Mouse (Mus musculus) cerebellum, postnatal 36 days (tissue): ENCODE measurements at regions not wholly inside any gene's neighbourhood (a gene's known extent, or its start where the extent isn't known, plus 50 kb on each side); places are given as distances from the start of the nearest gene placed in this dataset.

Experiments
- DNase-seq, 2 experiments: peaks; one replicate each; pipeline ENCODE4 v3.0.0; 2021 to 2022; ENCODE audit warnings: mixed read lengths in 2 of 2

DNA sequence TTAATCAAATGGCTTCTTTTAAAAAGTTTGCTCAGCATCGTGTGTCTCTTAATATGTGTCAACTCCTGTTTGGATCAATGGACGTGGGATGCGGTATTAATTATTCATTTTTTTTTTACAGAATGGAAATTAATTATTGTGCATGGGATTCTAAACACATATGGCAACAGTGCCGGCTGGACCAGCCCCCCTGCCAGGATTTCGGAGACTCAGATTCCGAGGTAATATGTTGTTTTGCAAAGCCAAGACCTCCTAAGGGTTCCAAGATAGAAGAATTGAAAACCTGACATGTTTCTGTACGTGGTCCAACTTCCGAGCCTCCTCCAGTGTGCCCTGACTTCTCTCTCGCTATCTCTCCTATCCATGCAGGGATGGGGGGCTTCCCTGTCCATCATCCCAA lies 170.4 kb downstream of the 3110018I06Rik start:
- no peak for DNase-seq

DNA sequence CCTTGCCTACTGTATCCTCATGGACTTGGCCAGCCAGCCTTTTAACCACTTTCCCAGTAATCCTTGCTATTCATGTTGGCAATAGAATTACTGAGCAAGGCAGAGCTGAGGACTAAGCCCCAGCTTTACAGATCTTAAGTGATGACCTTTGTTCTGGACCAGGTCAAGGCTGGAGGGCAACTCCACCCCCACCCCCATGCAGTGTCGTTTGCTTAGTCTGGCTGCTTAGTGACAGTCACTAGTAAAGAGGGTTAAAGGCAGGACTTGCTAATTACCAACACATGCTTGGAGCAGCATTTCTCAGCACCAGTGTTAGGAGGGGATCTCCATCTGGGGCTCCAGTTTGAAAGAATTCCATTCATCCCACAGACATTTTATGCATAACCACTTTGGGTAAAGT lies 174.2 kb downstream of the 3110018I06Rik start:
- no peak for DNase-seq

DNA sequence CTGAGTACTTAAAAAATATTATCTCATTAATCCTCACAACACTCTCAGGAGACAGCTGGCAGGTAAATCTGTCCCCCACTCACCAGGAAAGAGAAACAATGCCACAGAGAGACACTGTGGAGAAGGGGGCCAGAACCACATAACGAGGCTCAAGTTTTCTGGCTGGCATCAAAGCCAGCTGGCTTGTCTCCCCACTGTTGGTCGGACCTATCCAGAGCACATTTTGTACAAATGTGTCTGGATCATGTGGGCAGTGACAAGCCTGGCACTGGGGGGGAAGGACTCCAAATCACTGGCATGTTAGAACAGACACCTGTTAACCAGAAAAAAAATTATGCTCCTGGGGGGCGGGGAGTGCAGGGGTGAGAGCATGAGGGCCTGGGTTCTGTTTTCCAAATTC lies 179.4 kb downstream of the 3110018I06Rik start:
- DNase-seq, result no peak

DNA sequence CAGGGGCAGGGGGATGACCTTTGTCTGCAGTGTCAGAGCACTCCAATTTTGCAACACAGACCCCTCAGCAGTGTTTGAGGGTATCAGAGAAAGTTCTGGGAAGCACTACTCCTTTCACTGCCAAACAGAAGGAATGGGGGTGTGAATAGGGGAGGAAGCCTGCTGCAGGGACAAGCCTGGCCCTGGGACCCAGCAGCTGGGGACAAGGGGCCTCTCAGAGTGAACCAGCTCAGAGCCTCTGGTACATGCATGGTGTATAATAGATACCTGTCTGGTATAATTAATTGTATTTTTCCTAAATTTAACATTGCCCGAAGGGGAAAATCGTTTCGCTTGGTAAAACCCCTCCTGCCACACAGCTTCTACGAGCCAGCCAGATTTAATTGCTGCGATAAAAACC lies 180.6 kb downstream of the 3110018I06Rik start:
- DNase-seq, result no peak

DNA sequence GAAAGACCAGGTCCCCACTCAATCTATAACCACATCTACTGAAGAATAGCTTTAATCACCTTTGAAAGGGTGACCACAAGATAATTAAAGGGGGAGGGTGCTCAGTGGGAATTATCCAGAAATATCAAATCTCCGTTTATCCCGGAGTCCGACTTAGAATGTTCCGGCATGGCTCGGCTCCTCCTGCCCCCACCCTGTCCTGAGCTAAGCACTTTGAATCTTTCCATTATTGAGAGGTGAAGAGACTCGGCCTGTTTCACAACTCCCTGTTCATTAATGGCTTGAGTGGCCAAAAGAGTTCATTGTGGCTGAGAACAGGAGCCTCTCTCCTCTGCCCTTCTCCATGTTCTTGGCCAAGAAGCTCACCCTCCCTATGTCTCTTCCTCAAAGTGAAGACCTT lies 181.0 kb downstream of the 3110018I06Rik start:
- DNase-seq, result no peak

DNA sequence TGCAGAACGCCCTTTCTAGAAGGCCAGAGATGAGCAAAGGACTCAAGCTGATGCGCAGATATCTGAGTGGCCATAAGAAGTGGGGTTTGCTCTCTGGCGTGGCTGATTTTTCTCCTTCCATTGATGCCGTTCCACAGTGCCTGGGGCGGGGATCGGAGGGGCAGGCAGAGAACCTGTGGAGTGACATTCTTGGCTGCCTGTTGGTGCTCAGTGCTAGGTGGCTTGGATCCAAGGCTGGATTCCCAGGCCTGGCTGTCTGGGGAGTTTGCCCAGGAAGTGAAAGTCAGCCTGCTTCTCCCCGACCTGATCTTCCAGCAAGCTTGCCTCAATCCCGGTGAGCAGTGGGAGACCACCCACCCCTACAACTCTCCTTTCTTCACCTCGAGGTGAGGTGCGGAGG lies 181.5 kb downstream of the 3110018I06Rik start:
- peak in 1 of 2 experiments; percentile 6 for DNase-seq

DNA sequence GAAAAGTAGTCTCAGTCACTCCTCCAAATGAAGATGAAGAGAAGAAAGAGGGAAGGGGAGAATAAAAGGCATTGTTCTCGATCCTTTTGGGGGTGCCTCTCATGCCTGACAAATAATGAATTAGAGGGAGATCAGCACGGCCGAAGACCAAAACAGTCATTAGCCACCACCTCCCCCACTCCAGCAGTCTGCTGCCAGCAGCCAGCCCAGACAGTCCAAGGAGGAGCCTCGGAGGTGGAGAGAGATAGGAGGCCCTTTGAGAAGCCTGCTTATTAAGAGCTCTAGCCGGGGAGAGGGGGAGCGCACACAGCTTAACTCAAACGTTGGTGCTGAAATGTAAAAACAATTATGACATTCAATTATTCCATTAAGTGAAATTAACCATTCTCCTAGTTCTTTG lies 188.6 kb downstream of the 3110018I06Rik start:
- no peak for DNase-seq

DNA sequence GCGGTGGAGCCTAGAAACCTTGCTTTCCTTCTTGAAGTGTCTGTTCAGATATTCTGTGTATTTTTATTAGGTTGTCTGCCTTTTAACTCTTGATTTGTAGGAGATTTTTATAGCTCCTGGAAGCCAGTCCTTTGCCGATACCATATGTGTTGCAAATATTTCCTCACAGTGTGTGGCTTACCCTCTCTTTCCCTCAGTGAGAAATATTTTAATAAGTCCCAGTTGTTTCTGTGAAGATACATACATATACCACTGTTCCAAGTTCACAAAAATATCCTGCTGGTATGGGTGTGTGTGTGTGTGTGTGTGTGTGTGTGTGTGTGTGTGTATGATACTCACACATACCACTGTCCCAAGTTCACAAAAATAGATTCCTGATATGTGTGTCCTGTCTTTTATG lies 199.0 kb downstream of the 3110018I06Rik start:
- no peak for DNase-seq

DNA sequence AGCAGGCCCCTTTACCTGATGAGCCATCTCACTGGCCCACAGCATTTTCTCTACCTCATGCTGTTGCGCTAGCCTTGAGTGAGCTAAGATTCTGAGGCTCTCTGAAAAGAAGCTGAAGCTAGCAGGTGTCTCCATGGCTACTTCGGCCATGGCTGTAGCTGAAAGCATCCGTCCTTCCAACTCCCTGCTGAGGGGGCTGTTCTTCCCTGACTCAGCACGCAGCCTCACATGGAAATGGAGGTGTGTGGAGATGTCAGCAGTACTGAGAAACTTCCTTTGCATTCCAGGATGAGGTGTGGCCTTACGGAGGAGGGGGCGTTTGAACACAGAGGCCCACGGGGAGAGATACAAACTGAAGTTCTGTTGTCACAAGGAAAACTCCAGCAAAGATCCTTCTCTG lies 201.0 kb downstream of the 3110018I06Rik start:
- DNase-seq, result no peak

DNA sequence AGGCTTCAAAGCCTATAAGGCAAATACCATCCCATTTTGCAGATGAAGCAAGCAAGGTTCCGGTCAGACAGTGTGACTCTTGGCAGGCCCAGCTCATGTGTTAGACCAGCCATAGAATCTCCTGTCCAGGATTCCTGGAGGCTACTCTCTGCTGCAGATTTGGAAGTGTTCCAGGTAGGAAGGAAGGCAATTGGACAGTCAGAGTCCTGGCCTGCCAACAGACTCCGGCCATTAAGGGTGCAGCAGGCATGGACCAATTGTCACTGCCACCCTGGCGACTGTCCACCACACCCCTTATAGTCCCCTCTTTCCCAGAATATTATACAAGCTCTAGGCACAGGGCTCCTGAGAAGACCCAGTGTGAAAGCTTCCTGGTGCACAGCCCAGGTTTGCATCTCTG lies 201.6 kb downstream of the 3110018I06Rik start:
- peak; percentile 16 to 23 for DNase-seq

DNA sequence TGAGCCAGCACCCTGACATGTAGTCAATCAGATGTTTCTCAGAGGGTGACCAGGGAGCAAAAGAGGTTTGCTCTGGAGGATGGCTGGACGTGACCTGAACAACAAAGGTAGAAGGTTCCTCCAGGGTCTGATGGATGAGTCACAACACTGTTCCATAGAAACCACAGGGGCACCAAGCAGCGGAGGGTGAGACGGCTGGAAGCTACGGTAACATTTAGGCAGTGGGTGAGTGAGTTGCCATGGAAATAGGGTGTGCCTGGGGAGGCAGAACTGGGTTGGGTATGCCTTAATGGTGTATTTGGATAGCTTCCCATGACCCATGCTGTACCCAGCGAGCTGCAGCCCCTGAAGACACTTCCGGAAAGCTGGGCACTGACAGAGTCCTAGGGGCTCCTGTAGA lies 205.3 kb downstream of the 3110018I06Rik start:
- DNase-seq, result no peak

DNA sequence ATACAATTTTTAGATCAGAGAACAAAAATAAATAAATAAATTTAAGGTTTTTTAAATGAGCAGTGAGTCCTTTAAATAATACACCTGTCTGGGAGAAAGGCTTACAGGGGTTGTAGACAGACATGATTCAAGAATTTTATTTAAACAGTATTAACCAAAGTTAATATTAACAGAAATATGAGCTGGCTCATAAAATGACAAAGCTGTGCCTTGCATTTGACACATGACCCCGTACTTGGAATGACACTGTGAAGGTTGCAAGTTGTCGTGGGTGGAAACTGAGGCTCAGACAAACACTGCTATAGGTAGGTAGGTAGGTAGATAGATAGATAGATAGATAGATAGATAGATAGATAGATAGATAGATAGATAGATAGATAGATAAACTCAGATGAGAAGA lies 206.6 kb downstream of the 3110018I06Rik start:
- DNase-seq, result no peak

DNA sequence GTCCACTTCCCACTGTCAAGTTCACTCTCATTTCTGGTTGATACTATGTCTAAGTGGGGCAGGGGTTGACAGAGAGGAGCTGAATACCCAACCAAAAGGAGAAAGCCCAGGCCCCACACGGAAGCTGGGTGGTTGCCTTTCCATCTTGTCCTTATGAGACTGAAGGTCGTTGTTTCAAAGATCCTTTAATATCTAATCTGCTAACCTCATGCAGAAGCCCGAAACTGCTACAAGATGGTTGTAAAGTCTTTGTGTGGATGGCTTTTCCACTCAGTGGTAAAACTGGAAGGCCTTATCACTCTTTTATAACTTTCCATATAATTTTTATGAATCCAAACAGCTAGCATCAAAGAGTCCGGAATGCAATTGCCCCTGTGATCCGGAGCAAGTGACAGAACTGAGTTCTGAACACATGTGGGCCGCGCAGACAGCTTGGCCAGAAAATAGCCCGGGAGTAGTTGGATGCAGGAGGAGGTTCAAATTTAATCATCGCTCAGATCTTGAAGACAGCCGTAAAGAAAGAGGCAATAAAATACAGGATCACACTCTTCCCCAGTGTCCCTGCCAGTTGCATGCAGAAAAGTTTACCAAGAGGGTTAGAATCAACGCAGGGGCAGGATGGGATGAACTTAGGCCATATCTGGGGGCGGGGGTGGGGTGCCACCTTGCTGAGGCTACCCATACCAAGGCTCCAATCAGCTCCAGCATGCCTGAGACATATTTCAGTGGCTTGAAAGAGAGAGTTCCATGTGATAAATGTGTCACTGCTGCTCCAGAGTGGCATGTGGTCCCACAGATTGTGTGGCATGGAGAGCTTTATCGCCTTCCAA lies 207.2 kb downstream of the 3110018I06Rik start:
- DNase-seq, result no peak

DNA sequence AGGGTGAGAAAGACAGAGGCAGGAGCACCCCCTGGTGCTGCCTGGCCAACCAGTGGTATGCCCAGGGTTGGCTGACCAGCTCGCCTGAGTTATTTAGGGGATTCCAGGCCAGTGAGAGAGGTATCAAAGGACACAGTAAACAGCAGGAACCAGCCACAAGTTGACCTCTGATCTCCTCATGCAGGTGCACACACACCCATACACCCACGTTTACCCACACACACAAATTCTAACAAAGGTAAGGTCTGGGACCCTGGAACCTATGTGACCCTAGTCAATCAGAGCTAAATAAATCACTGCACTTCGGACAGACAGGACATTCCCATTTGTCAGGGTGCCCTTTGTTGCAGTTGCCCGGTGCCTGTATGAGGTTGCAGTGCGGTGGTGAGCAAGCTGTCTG lies 211.9 kb downstream of the 3110018I06Rik start:
- DNase-seq, result no peak

DNA sequence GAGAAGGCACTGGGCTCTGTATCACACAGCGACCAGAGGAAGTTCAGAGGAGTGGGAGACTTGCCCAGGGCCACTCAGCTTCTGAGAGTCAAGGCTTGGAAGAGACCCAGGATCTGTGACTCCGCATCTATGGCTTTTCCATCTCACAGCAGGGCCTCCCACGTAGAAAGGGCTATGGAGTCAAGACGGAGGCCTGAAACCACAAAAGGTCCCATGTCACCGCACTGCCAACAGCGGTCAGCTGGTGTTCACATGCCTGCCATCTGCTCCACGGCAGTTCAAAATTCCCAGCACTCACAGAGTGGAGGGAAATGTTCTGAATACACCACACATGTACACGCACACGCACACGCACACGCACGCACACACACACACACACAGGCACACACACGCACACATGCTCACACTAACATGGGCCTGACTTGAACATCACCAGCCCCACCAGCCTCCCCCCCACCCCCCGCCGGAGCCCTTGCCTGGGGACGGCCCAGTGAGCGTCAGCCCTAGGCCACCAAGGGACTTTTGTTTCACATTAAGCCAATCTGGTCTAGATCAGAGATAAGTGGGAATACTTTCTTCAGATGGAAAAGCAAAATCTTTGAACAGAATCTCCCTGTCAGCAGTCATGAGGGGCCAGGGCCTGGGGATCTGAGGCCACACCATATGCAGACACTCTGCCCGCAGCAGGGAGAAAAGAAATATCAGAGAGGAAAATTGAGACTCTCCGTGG lies 212.6 kb downstream of the 3110018I06Rik start:
- DNase-seq, result no peak

DNA sequence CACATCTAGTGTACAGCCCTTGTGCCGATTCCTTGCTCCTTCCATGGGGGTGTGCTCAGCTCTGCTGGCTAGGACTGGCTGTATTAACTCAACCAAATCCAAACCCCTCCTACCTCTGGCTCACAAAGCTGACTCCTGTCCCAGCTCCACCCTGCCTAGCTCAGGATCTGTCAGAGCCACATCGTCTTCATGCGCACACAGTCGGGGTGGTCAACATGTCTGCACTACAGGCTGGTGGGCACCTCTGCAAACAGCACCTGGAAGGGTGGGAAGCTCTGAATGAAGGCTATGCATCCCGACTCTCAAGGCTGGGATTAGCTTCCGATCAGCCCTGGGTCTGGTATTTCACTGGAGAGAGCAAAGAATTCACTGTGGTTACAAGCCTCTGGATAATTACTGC lies 220.4 kb downstream of the 3110018I06Rik start:
- DNase-seq, result no peak

DNA sequence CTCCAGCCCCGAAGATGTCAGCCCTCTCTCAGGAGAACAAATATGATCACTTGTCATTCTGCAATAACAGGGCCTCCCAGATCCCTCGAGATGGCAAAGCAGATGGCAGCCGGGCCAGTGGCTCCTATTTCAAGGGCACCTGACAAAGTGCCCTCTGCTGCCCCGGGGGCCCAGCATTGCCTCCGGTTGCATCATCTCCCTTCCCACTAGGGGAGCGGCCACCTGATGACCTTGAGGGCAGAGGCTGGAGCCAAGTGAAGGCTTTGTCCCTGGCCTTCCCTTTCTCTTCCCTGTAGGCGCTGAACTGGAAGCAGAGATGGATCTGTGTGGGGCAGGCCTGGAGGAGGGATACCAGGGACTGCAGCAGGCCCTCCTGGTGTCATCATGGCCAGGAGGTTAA lies 222.6 kb downstream of the 3110018I06Rik start:
- no peak for DNase-seq

DNA sequence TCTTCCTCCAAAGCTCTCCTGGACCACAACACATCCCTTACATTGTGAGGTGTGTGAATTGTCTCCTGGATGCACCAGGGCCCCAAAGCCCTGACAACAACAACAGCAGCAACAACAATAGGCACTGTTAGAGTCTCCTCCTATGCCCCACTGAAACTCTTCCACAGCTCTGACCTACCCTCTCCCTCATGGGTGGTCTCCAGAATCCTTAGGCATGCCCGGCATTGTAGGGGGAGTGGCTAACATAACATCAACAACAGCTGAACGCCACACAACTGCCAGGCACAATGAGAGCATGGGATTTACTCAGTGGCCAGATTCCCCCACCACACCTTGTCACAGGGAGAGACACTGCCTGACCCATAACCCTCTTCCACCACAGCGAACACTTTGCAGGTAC lies 223.2 kb downstream of the 3110018I06Rik start:
- DNase-seq, result no peak

DNA sequence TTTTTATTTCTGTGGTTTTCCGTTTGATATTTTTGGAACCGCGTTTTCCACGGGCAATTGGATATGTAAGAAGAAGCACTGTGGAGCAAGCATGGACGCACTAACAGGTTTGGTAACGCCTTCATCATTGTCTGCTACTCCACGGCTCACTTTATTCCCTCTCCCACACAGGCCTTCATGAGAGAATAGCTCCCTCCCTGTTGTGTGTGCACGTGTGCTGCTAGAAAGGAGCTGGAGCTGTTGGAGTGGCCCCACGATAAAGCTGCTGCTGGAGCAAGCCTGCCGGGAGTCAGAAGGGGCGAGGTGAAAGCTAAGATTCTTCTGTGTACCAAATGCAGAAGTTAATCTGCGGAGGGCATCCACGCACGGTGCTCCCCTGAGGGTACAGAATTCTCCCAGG lies 224.8 kb downstream of the 3110018I06Rik start:
- DNase-seq, result no peak

DNA sequence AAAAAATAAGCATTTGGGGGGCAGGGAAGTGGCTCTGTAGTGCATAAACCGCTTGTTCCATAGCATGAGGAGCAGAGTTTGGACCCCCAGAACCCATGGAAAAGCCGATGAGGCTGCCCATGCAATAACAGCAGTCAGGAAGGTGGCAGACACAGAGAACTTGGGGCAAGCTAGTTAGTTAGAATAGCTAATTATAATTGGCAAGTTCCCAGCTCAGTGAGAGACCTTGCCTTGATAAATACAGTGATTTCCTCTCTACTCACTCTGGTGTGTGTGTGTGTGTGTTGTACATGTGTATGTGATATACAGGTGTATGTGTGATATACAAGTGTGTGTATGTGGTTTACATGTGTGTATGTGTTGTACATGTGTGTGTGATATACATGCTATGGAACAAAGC lies 226.4 kb downstream of the 3110018I06Rik start:
- no peak for DNase-seq

DNA sequence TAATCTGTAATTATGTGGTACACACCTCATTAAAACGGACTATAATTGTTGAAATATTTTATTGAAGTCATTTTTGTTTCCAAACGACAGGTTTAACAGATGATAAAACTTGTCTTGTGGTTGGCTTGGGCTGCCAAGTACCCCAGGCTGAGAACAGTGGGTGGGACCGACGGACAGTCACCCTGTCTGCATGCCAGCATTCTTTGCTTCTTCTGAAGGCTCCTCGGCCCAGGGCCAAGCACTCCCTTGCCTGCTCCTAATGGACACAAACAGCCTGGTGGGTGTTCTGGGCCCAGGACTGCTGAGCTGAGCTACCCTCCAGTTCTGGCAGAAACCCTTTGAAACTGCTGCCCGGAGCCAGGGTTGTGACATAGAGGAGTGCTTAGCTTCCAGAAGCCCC lies 227.4 kb downstream of the 3110018I06Rik start:
- DNase-seq, result peak; percentile 5 to 15

DNA sequence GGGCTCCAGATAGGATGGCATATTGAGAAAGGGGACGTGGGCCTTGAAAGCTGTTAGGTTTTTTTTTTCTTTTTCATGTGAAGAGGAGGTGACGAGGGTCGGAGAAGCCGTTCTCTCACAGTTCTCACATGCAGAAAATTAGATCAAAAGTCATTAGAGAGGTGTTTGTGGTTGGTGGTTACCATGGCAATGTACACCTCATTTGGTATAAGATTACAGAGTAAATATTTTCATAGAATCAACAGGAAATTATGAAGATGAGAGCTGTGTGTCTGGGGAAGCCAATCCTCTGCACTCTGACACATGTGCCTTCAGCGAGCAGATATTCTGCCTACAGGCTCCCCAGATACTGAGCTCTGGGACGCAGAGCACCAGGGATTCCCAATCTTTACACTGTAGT lies 232.5 kb downstream of the 3110018I06Rik start:
- no peak for DNase-seq

DNA sequence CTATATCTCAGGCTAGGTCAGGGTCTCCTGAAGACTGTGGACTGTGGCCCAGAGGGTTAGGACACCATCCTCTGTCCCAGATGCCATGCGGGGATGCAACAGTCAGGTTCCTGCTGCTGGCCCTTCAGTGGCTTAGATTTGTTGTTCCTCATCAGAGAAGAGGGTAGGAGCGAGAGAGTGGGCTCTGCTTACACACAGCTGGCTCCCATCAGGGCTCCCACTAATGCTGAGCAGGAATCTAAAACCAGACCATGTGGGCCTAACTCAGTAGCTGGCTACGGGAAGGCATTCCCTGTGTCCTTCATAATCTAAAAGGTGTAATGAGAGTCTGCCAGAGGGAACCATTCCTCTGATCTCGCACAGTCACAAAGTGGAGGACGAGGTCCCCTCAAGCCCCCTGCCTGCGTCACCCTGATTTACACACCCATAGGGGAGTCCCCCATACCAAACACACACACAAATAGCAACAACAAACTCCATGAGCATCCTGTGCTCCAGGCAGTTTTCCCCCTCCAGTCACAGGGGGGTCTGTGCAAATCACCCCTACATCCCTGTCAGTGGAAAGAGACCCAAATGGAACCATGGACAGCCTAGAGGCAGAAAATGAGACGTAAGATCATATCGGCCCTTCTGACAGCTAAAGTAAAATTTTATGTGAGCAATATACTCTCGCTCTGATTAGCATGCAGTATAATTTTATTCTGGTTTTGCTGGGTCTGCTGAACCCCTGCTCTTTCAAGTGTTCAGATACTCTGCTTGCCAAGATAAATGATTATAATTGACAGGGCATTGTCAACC lies 234.8 kb downstream of the 3110018I06Rik start:
- no peak for DNase-seq
